Mouse (Mus musculus) urinary bladder, postnatal 10 days (tissue): ENCODE results near the gene Ubald1.

Source experiments
- DNase-seq: peaks from one replicate; pipeline ENCODE4 v3.0.0; 2022; ENCODE audit warnings: low spot score

The Ubald1 gene

GRCm38 (mm10) chr16:4880136-4880825 is at the start of gene Ubald1:
Ubald1 (minus strand) TSS chr16:4880315.
- DNase-seq: peak; percentile 89

GRCm38 (mm10) chr16:4928474-4928873 is 48.4 kb upstream of the Ubald1 start:
- DNase-seq: no peak

GRCm38 (mm10) chr16:4927967-4928366 is 47.9 kb upstream of the Ubald1 start:
- no peak for DNase-seq

GRCm38 (mm10) chr16:4923996-4924395 is 43.9 kb upstream of the Ubald1 start:
- no peak for DNase-seq

GRCm38 (mm10) chr16:4922481-4922880 is 42.4 kb upstream of the Ubald1 start:
- DNase-seq: no peak

GRCm38 (mm10) chr16:4920556-4920955 is 40.4 kb upstream of the Ubald1 start:
- no peak for DNase-seq

- no peak for DNase-seq
These were observed 36.5 kb upstream of the Ubald1 start for GRCm38 (mm10) chr16:4916608-4917007.

- no peak for DNase-seq
These were observed 35.8 kb upstream of the Ubald1 start for GRCm38 (mm10) chr16:4915931-4916330.

GRCm38 (mm10) chr16:4913783-4914735 is 33.9 kb upstream of the Ubald1 start:
- peak; percentile 45 for DNase-seq

- DNase-seq: no peak
These were observed 33.0 kb upstream of the Ubald1 start for GRCm38 (mm10) chr16:4912907-4913782.

- no peak for DNase-seq
These were observed 32.0 kb upstream of the Ubald1 start for GRCm38 (mm10) chr16:4912074-4912648.

GRCm38 (mm10) chr16:4910758-4911157 is 30.6 kb upstream of the Ubald1 start:
- DNase-seq: no peak

- DNase-seq: no peak
These were observed 29.6 kb upstream of the Ubald1 start for GRCm38 (mm10) chr16:4909745-4910144.

- no peak for DNase-seq
These were observed 27.9 kb upstream of the Ubald1 start for GRCm38 (mm10) chr16:4907972-4908371.

GRCm38 (mm10) chr16:4907386-4907785 is 27.3 kb upstream of the Ubald1 start:
- no peak for DNase-seq

- no peak for DNase-seq
These were observed 26.4 kb upstream of the Ubald1 start for GRCm38 (mm10) chr16:4906559-4906958.

- no peak for DNase-seq
These were observed 25.5 kb upstream of the Ubald1 start for GRCm38 (mm10) chr16:4905591-4905990.

- no peak for DNase-seq
These were observed 24.8 kb upstream of the Ubald1 start for GRCm38 (mm10) chr16:4904878-4905277.

- DNase-seq: no peak
These were observed 23.5 kb upstream of the Ubald1 start for GRCm38 (mm10) chr16:4903491-4904102.

GRCm38 (mm10) chr16:4902390-4902789 is 22.3 kb upstream of the Ubald1 start:
- no peak for DNase-seq

- no peak for DNase-seq
These were observed 21.1 kb upstream of the Ubald1 start for GRCm38 (mm10) chr16:4901167-4901566.
